In the genomic region with DNA sequence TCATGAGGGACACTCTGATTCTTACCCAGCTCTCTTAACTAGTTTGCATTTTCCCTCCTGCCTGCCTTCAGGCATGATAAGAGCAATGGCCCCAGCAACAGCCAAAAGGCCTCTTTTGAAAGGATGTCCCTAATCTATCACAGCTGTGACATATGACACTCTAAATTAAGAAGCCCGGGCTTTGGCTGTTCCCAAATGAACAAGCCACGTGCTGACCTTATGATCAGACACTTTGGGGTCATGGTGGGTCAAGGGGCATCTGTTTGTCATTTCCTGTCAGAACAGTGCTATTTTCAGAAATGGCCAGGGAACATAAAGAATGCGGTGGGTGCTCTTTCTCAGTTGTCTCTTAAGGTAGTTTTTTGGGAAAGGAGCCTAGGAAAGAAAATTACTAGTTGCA, we compare ENCODE assay signal across 13 mouse cellular contexts.
A peak's percentile ranks its signal among the peaks of the same experiment; 100 is the strongest.
DNase-seq lines count a peak whose midpoint lies in the region; ATAC-seq and TF ChIP-seq lines count a peak whose summit lies in the region.
"Had no signal": no experiment of that assay in that cellular context is flagged by ENCODE, and none has a peak within 500 bp of the region (broad histone marks: within the 10 kb centered on the region; RNA-seq: fewer than 3 reads in every experiment).

No protein-coding gene starts in this region.

- no peak overlapping the region for H3K27ac ChIP-seq in forebrain, embryonic 10.5 days
- H3K27ac ChIP-seq in forebrain, embryonic 14.5 days (ENCODE audit: low read depth, low read length), result no peak overlapping the region
- 0 out of 4 replicates have a peak overlapping the region, but pooled peaks of 1 of the 2 experiments have one; percentile 14 for H3K27ac ChIP-seq in heart, embryonic 14.5 days (replicated peaks in 1 of 2; ENCODE audit: control insufficient read depth in 1 of 2, insufficient read depth in 1 of 2, low read depth in 2 of 2, low read length in 2 of 2)
- H3K27ac ChIP-seq in stomach, postnatal 0 days (replicated peaks), result no peak overlapping the region
- H3K27ac ChIP-seq: hindbrain, embryonic 12.5 days; liver, embryonic 14.5 days had no signal

- H3K4me3 ChIP-seq in forebrain, embryonic 10.5 days, result no peak overlapping the region
- no peak overlapping the region for H3K4me3 ChIP-seq in forebrain, embryonic 14.5 days (ENCODE audit: low read depth, low read length)
- no peak overlapping the region for H3K4me3 ChIP-seq in heart, embryonic 14.5 days (ENCODE audit: control insufficient read depth in 1 of 2, insufficient read depth in 1 of 2, low read depth in 1 of 2, low read length in 2 of 2)
- H3K4me3 ChIP-seq in stomach, postnatal 0 days (ENCODE audit: low read depth, low read length), result no peak overlapping the region
- H3K4me3 ChIP-seq: hindbrain, embryonic 12.5 days had no signal

- no peak for TF ChIP-seq EP300 in stomach, postnatal 0 days (optimal IDR thresholded peaks at IDR 0.05)

- H3K4me1 ChIP-seq in forebrain, embryonic 10.5 days, result peaks cover 29% of the 10 kb centered on the region
- H3K4me1 ChIP-seq in forebrain, embryonic 14.5 days (ENCODE audit: control insufficient read depth, insufficient read depth, low read length), result no peaks in the 10 kb centered on the region
- H3K4me1 ChIP-seq in heart, embryonic 14.5 days (ENCODE audit: control insufficient read depth in 2 of 2, insufficient read depth in 2 of 2, low read length in 2 of 2), result peaks cover 13 to 18% of the 10 kb centered on the region in 2 experiments
- no peaks in the 10 kb centered on the region for H3K4me1 ChIP-seq in stomach, postnatal 0 days (replicated peaks; ENCODE audit: control insufficient read depth, insufficient read depth)
- H3K4me1 ChIP-seq: hindbrain, embryonic 12.5 days had no signal

- H3K9ac ChIP-seq in forebrain, embryonic 14.5 days (ENCODE audit: low read length), result no peak overlapping the region
- H3K9ac ChIP-seq in heart, embryonic 14.5 days (ENCODE audit: low read length), result no peak overlapping the region
- no peak overlapping the region for H3K9ac ChIP-seq in stomach, postnatal 0 days (ENCODE audit: low read length)
- H3K9ac ChIP-seq: hindbrain, embryonic 12.5 days; liver, embryonic 14.5 days had no signal

- H3K36me3 ChIP-seq in forebrain, embryonic 10.5 days (replicated peaks), result no peaks in the 10 kb centered on the region
- H3K36me3 ChIP-seq in forebrain, embryonic 14.5 days (ENCODE audit: control insufficient read depth, insufficient read depth, low read length), result no peaks in the 10 kb centered on the region
- no peaks in the 10 kb centered on the region for H3K36me3 ChIP-seq in heart, embryonic 14.5 days (ENCODE audit: control insufficient read depth, insufficient read depth, low read length)
- H3K36me3 ChIP-seq in stomach, postnatal 0 days (ENCODE audit: control insufficient read depth, insufficient read depth, low read length), result no peaks in the 10 kb centered on the region
- H3K36me3 ChIP-seq: hindbrain, embryonic 12.5 days had no signal

- H3K9me3 ChIP-seq in forebrain, embryonic 10.5 days, result peaks cover 7% of the 10 kb centered on the region; the same call in 1 of the 2 replicates
- no peaks in the 10 kb centered on the region for H3K9me3 ChIP-seq in forebrain, embryonic 14.5 days (replicated peaks; ENCODE audit: control insufficient read depth, low read length)
- H3K9me3 ChIP-seq in heart, embryonic 14.5 days (ENCODE audit: control insufficient read depth, low read length), result peaks cover 4% of the 10 kb centered on the region; the same call in 1 of the 2 replicates
- no peaks in the 10 kb centered on the region for H3K9me3 ChIP-seq in stomach, postnatal 0 days (ENCODE audit: control insufficient read depth, low read length)
- H3K9me3 ChIP-seq: hindbrain, embryonic 12.5 days had no signal

- no peak overlapping the region for H3K4me2 ChIP-seq in forebrain, embryonic 14.5 days (ENCODE audit: low read length)
- 0 out of 2 replicates have a peak overlapping the region, but pooled peaks have one; percentile 2 for H3K4me2 ChIP-seq in heart, embryonic 14.5 days (ENCODE audit: low read length)
- H3K4me2 ChIP-seq in stomach, postnatal 0 days (replicated peaks; ENCODE audit: low read depth), result no peak overlapping the region
- H3K4me2 ChIP-seq: hindbrain, embryonic 12.5 days had no signal

- WGBS in forebrain, embryonic 10.5 days, result 36% methylated on average over 3 of the region's 3 CpGs
- 45% methylated on average over 3 of the region's 3 CpGs for WGBS in forebrain, embryonic 14.5 days
- 5% methylated on average over 3 of the region's 3 CpGs for WGBS in heart, embryonic 14.5 days
- WGBS in stomach, postnatal 0 days, result 35% methylated on average over 3 of the region's 3 CpGs

- peaks cover 19% of the 10 kb centered on the region for H3K27me3 ChIP-seq in forebrain, embryonic 10.5 days (ENCODE audit: poor library complexity, severe bottlenecking)
- H3K27me3 ChIP-seq in forebrain, embryonic 14.5 days (replicated peaks; ENCODE audit: control insufficient read depth, insufficient read depth, low read length), result no peaks in the 10 kb centered on the region
- no peaks in the 10 kb centered on the region for H3K27me3 ChIP-seq in heart, embryonic 14.5 days (ENCODE audit: control insufficient read depth, insufficient read depth, low read length)
- H3K27me3 ChIP-seq in stomach, postnatal 0 days (ENCODE audit: control insufficient read depth, insufficient read depth, low read length), result no peaks in the 10 kb centered on the region
- H3K27me3 ChIP-seq: hindbrain, embryonic 12.5 days had no signal

- peak; percentile 22 for DNase-seq in forebrain, embryonic 10.5 days (ENCODE audit: extremely low spot score, low spot score)
- DNase-seq in forebrain, embryonic 14.5 days (ENCODE audit: low spot score), result no peak
- DNase-seq in embryo, embryonic 10 days (ENCODE audit: low spot score), result peak; percentile 87
- peak; percentile 13 to 27 for DNase-seq in kidney, postnatal 4 days
- no peak for DNase-seq in stomach, postnatal 0 days (ENCODE audit: low spot score)
- no peak for DNase-seq in ovary, postnatal 10 days (ENCODE audit: low spot score)
- no peak for DNase-seq in layer of hippocampus, postnatal 25 days (ENCODE audit: extremely low spot score in 1 of 2, low spot score in 1 of 2)
- DNase-seq: adrenal gland, adult 8-10 months; cerebellum, postnatal 10 days; thymus, postnatal 4 days had no signal

- no peak for TF ChIP-seq CTCF in stomach, postnatal 0 days (IDR thresholded peaks at IDR 0.05; ENCODE audit: low read depth)

- ATAC-seq in forebrain, embryonic 14.5 days, result no peak
- no peak for ATAC-seq in heart, embryonic 14.5 days (ENCODE audit: insufficient number of reproducible peaks, insufficient read depth, low FRiP score, low read depth)
- ATAC-seq in stomach, postnatal 0 days (ENCODE audit: low FRiP score, low TSS enrichment), result no peak

Comparison
In these comparisons a context has a peak if more than half of its experiments do, and no peak if none do; other contexts are left out.
1. DNase-seq: peak in forebrain, embryonic 10.5 days (single experiment), embryo, embryonic 10 days (single experiment) and kidney, postnatal 4 days (2 of 2); none in forebrain, embryonic 14.5 days (single experiment), stomach, postnatal 0 days (single experiment), ovary, postnatal 10 days (single experiment) and layer of hippocampus, postnatal 25 days (0 of 2).